Mouse (Mus musculus) layer of hippocampus, adult 9-11 months (tissue): ENCODE results near the gene Zfp771.

Experiments
- DNase-seq: peaks from one replicate; pipeline ENCODE4 v3.0.0; 2022

The Zfp771 gene

GRCm38 (mm10) chr7:127287940-127288339 lies 43.9 kb downstream of the Zfp771 start:
- no peak for DNase-seq

GRCm38 (mm10) chr7:127289306-127289705 lies 45.2 kb downstream of the Zfp771 start:
- DNase-seq, result no peak

- DNase-seq, result no peak
Measured at GRCm38 (mm10) chr7:127290142-127290541, 46.1 kb downstream of the Zfp771 start.

- no peak for DNase-seq
Measured at GRCm38 (mm10) chr7:127296098-127296497, 52.0 kb downstream of the Zfp771 start, which contains the start of gene Itgal. Itgal (plus strand) TSS chr7:127296260.

- DNase-seq, result no peak
Measured at GRCm38 (mm10) chr7:127296786-127297555, 52.9 kb downstream of the Zfp771 start.

- DNase-seq, result no peak
Measured at GRCm38 (mm10) chr7:127297586-127298193, 53.6 kb downstream of the Zfp771 start.
